Mouse (Mus musculus) heart, postnatal 0 days (tissue): Measurements from ENCODE around the gene Helq.

ENCODE experiments used
- CTCF ChIP-seq: IDR thresholded peaks from 2 replicates; pipeline ENCODE4 v1.5.1; 2016; ENCODE audit warnings: antibody characterized with exemption, control low read depth, low read depth
- EP300 ChIP-seq: IDR thresholded peaks from 2 replicates; pipeline ENCODE4 v1.6.1; 2016; ENCODE audit warnings: antibody characterized with exemption, low read depth

DNA sequence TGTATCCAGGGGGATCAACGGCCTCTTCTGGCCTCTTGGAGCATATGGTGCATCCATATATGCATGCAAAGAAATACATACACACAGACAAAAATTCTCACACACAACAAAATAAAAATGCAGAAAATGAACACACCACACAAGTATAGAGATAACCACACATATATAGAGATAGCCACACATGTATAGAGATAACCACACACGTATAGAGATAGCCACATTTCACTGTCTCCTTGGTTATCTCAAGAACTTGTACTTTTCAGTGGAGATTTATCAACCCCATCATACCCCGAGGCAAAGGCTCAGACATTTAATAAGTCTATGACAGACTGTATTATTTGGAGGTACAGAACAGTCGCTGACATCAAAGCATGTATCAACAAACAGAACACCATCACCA lies 63.9 kb downstream of the Helq start:
- no peak for TF ChIP-seq EP300
- TF ChIP-seq CTCF: no peak
